28 mouse cellular contexts compared by ENCODE assay signal in genomic region chr12:110102186-110102585, GRCm38 (mm10).
"Had no signal": no experiment of that assay in that cellular context is flagged by ENCODE, and none has a peak within 500 bp of the region (broad histone marks: within the 10 kb centered on the region; RNA-seq: fewer than 3 reads in every experiment).

No protein-coding gene starts in this region.

- H3K36me3 ChIP-seq: embryonic facial prominence, embryonic 10.5 days; embryonic facial prominence, embryonic 12.5 days; embryonic facial prominence, embryonic 13.5 days; embryonic facial prominence, embryonic 15.5 days; forebrain, embryonic 10.5 days; forebrain, embryonic 12.5 days; forebrain, embryonic 15.5 days had no signal

- H3K4me2 ChIP-seq: embryonic facial prominence, embryonic 12.5 days; embryonic facial prominence, embryonic 13.5 days; embryonic facial prominence, embryonic 15.5 days; forebrain, embryonic 12.5 days; forebrain, embryonic 13.5 days; forebrain, embryonic 15.5 days had no signal

- H3K9me3 ChIP-seq: forebrain, embryonic 13.5 days had no signal

- H3K27ac ChIP-seq: embryonic facial prominence, embryonic 10.5 days; embryonic facial prominence, embryonic 12.5 days; embryonic facial prominence, embryonic 13.5 days; embryonic facial prominence, embryonic 15.5 days; forebrain, embryonic 10.5 days; forebrain, embryonic 12.5 days; forebrain, embryonic 13.5 days; forebrain, embryonic 15.5 days; gastrocnemius, adult 2 months; heart, adult 2 months had no signal

- H3K27me3 ChIP-seq: embryonic facial prominence, embryonic 12.5 days; embryonic facial prominence, embryonic 13.5 days; embryonic facial prominence, embryonic 15.5 days; forebrain, embryonic 12.5 days; forebrain, embryonic 13.5 days; forebrain, embryonic 15.5 days had no signal

- H3K9ac ChIP-seq: embryonic facial prominence, embryonic 12.5 days; embryonic facial prominence, embryonic 13.5 days; embryonic facial prominence, embryonic 15.5 days; forebrain, embryonic 12.5 days; forebrain, embryonic 13.5 days; forebrain, embryonic 15.5 days; forebrain, postnatal 0 days had no signal

- ATAC-seq: forebrain, embryonic 13.5 days; forebrain, embryonic 14.5 days; forebrain, embryonic 15.5 days; forebrain, embryonic 16.5 days; forebrain, postnatal 0 days had no signal

- DNase-seq: cerebellum, adult 2 months; cerebellum, adult 8-10 months; cerebellum, adult 9-10 months; cerebellum, adult 9-11 months; cerebellum, postnatal 10 days; cerebellum, postnatal 14 days; cerebellum, postnatal 25 days; cerebellum, postnatal 36 days; embryo, embryonic 11 days; forebrain, postnatal 0 days; gastrocnemius, adult 2 months; gastrocnemius, postnatal 10 days; gastrocnemius, postnatal 14 days; gastrocnemius, postnatal 25 days; gastrocnemius, postnatal 36 days; heart, adult 18-20 months; heart, adult 2 months had no signal

- H3K4me3 ChIP-seq: embryonic facial prominence, embryonic 10.5 days; embryonic facial prominence, embryonic 12.5 days; embryonic facial prominence, embryonic 13.5 days; embryonic facial prominence, embryonic 15.5 days; erythroblast, embryonic 14.5 days; forebrain, embryonic 10.5 days; forebrain, embryonic 12.5 days; forebrain, embryonic 13.5 days; forebrain, embryonic 15.5 days; gastrocnemius, adult 2 months; heart, adult 2 months had no signal

- H3K4me1 ChIP-seq: embryonic facial prominence, embryonic 10.5 days; embryonic facial prominence, embryonic 12.5 days; embryonic facial prominence, embryonic 13.5 days; embryonic facial prominence, embryonic 15.5 days; forebrain, embryonic 10.5 days; forebrain, embryonic 12.5 days; forebrain, embryonic 13.5 days; forebrain, embryonic 15.5 days had no signal
